Comparison of ENCODE assay signal across 17 mouse cellular contexts in genomic region chr4:128942346-128942745, GRCm38 (mm10). TPM values are rescaled to one million over a fixed set of nuclear protein-coding genes. Genes with fewer than 3 reads are reported as not detected.
A peak's percentile ranks its signal among the peaks of the same experiment; 100 is the strongest.
DNase-seq lines count a peak whose midpoint lies in the region; ATAC-seq and TF ChIP-seq lines count a peak whose summit lies in the region.
"Had no signal": no experiment of that assay in that cellular context is flagged by ENCODE, and none has a peak within 500 bp of the region (broad histone marks: within the 10 kb centered on the region; RNA-seq: fewer than 3 reads in every experiment).

No protein-coding gene starts in this region.

- no peak overlapping the region for H3K4me3 ChIP-seq in heart, adult 2 months
- H3K4me3 ChIP-seq in heart, embryonic 11.5 days (ENCODE audit: low read depth, low read length), result no peak overlapping the region
- H3K4me3 ChIP-seq in liver, postnatal 0 days (ENCODE audit: low read depth, low read length), result no peak overlapping the region
- no peak overlapping the region for H3K4me3 ChIP-seq in E14TG2a.4 (replicated peaks; ENCODE audit: low read length)
- H3K4me3 ChIP-seq in bone marrow, adult 2 months (replicated peaks; ENCODE audit: control insufficient read depth, low read depth, low read length), result no peak overlapping the region
- H3K4me3 ChIP-seq: heart, embryonic 15.5 days; hindbrain, embryonic 13.5 days; kidney, embryonic 15.5 days; megakaryocyte, embryonic 14.5 days; myocyte had no signal

- TF ChIP-seq EP300 in heart, adult 2 months (IDR thresholded peaks at IDR 0.05; ENCODE audit: insufficient read depth, low read depth, low read length), result no peak
- TF ChIP-seq EP300 in liver, postnatal 0 days (IDR thresholded peaks at IDR 0.05; ENCODE audit: low read depth), result no peak

- no peak for TF ChIP-seq POLR2A in heart, adult 2 months (IDR thresholded peaks at IDR 0.05; ENCODE audit: insufficient read depth, low read depth, low read length)
- no peak for TF ChIP-seq POLR2A in bone marrow, adult 2 months (IDR thresholded peaks at IDR 0.05; ENCODE audit: borderline replicate concordance, control insufficient read depth, low read depth, low read length)

- TF ChIP-seq CTCF in heart, adult 2 months (IDR thresholded peaks at IDR 0.05), result peak; percentile 39
- peak; percentile 42 for TF ChIP-seq CTCF in liver, postnatal 0 days (IDR thresholded peaks at IDR 0.05; ENCODE audit: low read depth)
- peak; percentile 67 for TF ChIP-seq CTCF in E14TG2a.4 (conservative IDR thresholded peaks at IDR 0.05; ENCODE audit: low read length)
- TF ChIP-seq CTCF in bone marrow, adult 2 months (IDR thresholded peaks at IDR 0.05; ENCODE audit: control insufficient read depth, insufficient read depth, low read length), result peak; percentile 41

- H3K4me1 ChIP-seq in heart, adult 2 months (ENCODE audit: control insufficient read depth, insufficient read depth, low read length), result no peaks in the 10 kb centered on the region; the same call in 1 of the 2 replicates
- no peaks in the 10 kb centered on the region for H3K4me1 ChIP-seq in heart, embryonic 11.5 days (ENCODE audit: control insufficient read depth, insufficient read depth, low read length)
- H3K4me1 ChIP-seq in liver, postnatal 0 days (ENCODE audit: insufficient read depth), result no peaks in the 10 kb centered on the region
- peaks cover 46% of the 10 kb centered on the region for H3K4me1 ChIP-seq in E14TG2a.4 (replicated peaks; ENCODE audit: low read depth, low read length)
- no peaks in the 10 kb centered on the region; the same call in 1 of the 2 replicates for H3K4me1 ChIP-seq in bone marrow, adult 2 months (ENCODE audit: control insufficient read depth, insufficient read depth, low read length)

- H3K27me3 ChIP-seq in heart, adult 2 months (ENCODE audit: control insufficient read depth, insufficient read depth, low read length), result no peaks in the 10 kb centered on the region
- H3K27me3 ChIP-seq in heart, embryonic 11.5 days (ENCODE audit: control insufficient read depth, insufficient read depth, low read length), result no peaks in the 10 kb centered on the region
- no peaks in the 10 kb centered on the region for H3K27me3 ChIP-seq in liver, postnatal 0 days (ENCODE audit: insufficient read depth, low read length)
- H3K27me3 ChIP-seq in E14TG2a.4 (ENCODE audit: insufficient read depth, low read length), result peaks cover 6% of the 10 kb centered on the region; the same call in 1 of the 2 replicates
- H3K27me3 ChIP-seq: heart, embryonic 15.5 days; hindbrain, embryonic 13.5 days; kidney, embryonic 15.5 days had no signal

- no peak for DNase-seq in heart, adult 2 months
- DNase-seq in liver, postnatal 0 days, result no peak
- no peak for DNase-seq in liver
- no peak for DNase-seq in spleen, postnatal 10 days (ENCODE audit: low spot score in 2 of 2)
- no peak for DNase-seq in spleen, postnatal 14 days (ENCODE audit: low spot score in 2 of 2)
- DNase-seq: cerebellum, adult 11 months; layer of hippocampus, adult 9-11 months; right cerebral cortex, postnatal 14 days had no signal

- no peaks in the 10 kb centered on the region for H3K79me2 ChIP-seq in heart, adult 2 months (replicated peaks; ENCODE audit: control insufficient read depth, insufficient read depth, low read length)

- no peaks in the 10 kb centered on the region for H3K9me3 ChIP-seq in heart, embryonic 11.5 days (replicated peaks; ENCODE audit: control insufficient read depth, low read length)
- H3K9me3 ChIP-seq in liver, postnatal 0 days (ENCODE audit: low read length), result no peaks in the 10 kb centered on the region
- H3K9me3 ChIP-seq in E14TG2a.4 (ENCODE audit: low read length), result no peaks in the 10 kb centered on the region
- H3K9me3 ChIP-seq: heart, embryonic 15.5 days; hindbrain, embryonic 13.5 days; kidney, embryonic 15.5 days had no signal

- ATAC-seq in heart, embryonic 11.5 days (replicated peaks; ENCODE audit: insufficient number of reproducible peaks, low FRiP score, low TSS enrichment), result no peak
- no peak for ATAC-seq in liver, postnatal 0 days
- ATAC-seq: forebrain, embryonic 16.5 days had no signal

- intact Hi-C loops in heart, adult 2 months (cut with DNase I), result no loop called here

- H3K9ac ChIP-seq in heart, adult 2 months (ENCODE audit: low read depth, low read length), result no peak overlapping the region
- no peak overlapping the region for H3K9ac ChIP-seq in heart, embryonic 11.5 days (ENCODE audit: low read depth, low read length)
- no peak overlapping the region for H3K9ac ChIP-seq in liver, postnatal 0 days (replicated peaks)
- H3K9ac ChIP-seq: heart, embryonic 15.5 days; hindbrain, embryonic 13.5 days; kidney, embryonic 15.5 days had no signal

- WGBS in heart, adult 2 months, result 58% methylated on average over 3 of the region's 3 CpGs
- WGBS in heart, embryonic 11.5 days (ENCODE audit: insufficient replicate concordance), result 61% methylated on average over 3 of the region's 3 CpGs
- 46% methylated on average over 3 of the region's 3 CpGs for WGBS in liver, postnatal 0 days (ENCODE audit: insufficient replicate concordance)
- WGBS in bone marrow, adult 2 months, result 63% methylated on average over 3 of the region's 3 CpGs

- no peaks in the 10 kb centered on the region for H3K36me3 ChIP-seq in heart, adult 2 months (ENCODE audit: control insufficient read depth, insufficient read depth, low read length)
- H3K36me3 ChIP-seq in heart, embryonic 11.5 days (ENCODE audit: control insufficient read depth, insufficient read depth, low read length), result no peaks in the 10 kb centered on the region
- no peaks in the 10 kb centered on the region for H3K36me3 ChIP-seq in liver, postnatal 0 days (replicated peaks; ENCODE audit: insufficient read depth, low read length)
- H3K36me3 ChIP-seq in E14TG2a.4 (ENCODE audit: insufficient read depth, low read length), result 0 out of 2 replicates have a peak, but pooled peaks cover 3% of the 10 kb centered on the region
- H3K36me3 ChIP-seq: heart, embryonic 15.5 days; hindbrain, embryonic 13.5 days had no signal

- H3K4me2 ChIP-seq in heart, embryonic 11.5 days, result no peak overlapping the region
- no peak overlapping the region for H3K4me2 ChIP-seq in liver, postnatal 0 days (ENCODE audit: low read depth, low read length)
- H3K4me2 ChIP-seq: heart, embryonic 15.5 days; hindbrain, embryonic 13.5 days; kidney, embryonic 15.5 days had no signal

- H3K27ac ChIP-seq in heart, adult 2 months, result no peak overlapping the region
- no peak overlapping the region for H3K27ac ChIP-seq in heart, embryonic 11.5 days (ENCODE audit: low read depth, low read length)
- H3K27ac ChIP-seq in liver, postnatal 0 days (ENCODE audit: low read depth), result no peak overlapping the region
- H3K27ac ChIP-seq in bone marrow, adult 2 months (ENCODE audit: control insufficient read depth, insufficient read depth, low read depth, low read length, poor library complexity), result no peak overlapping the region
- H3K27ac ChIP-seq: heart, embryonic 15.5 days; hindbrain, embryonic 13.5 days; kidney, embryonic 15.5 days had no signal

RNA-seq across cellular contexts. Expression of gene Azin2, which starts 19.9 kb away (rescaled TPM):
- total RNA-seq in heart, adult 2 months (2021), result 1 to 10 TPM; 2.0 to 3.0 TPM
- 3.2 and 3.7 TPM in 2 replicates for polyA plus RNA-seq in heart, adult 2 months (2012; rRNA removed)
- 4.1 and 4.6 TPM in 2 replicates for polyA plus RNA-seq in heart, embryonic 11.5 days (2014; fragmentation: Nextera tagmentation; extraction: Ambion mirVana)
- polyA plus RNA-seq in liver, postnatal 0 days (2015; fragmentation: Nextera tagmentation; extraction: Ambion mirVana), result 1.6 and 1.8 TPM in 2 replicates
- 2.0 and 2.4 TPM in 2 replicates for polyA plus RNA-seq in bone marrow, adult 2 months (2011; ENCODE audit: insufficient read depth, insufficient read length, low replicate concordance, missing spikeins)

RNA-seq across cellular contexts. Expression of gene Ak2, which starts 49.4 kb away (rescaled TPM):
- total RNA-seq in heart, adult 2 months (2021), result 10 to 100 TPM; 63.1 to 70.5 TPM
- polyA plus RNA-seq in heart, adult 2 months (2012; rRNA removed), result 41.8 and 43.4 TPM in 2 replicates
- 139 and 147 TPM in 2 replicates for polyA plus RNA-seq in heart, embryonic 11.5 days (2014; fragmentation: Nextera tagmentation; extraction: Ambion mirVana)
- 276 and 291 TPM in 2 replicates for polyA plus RNA-seq in liver, postnatal 0 days (2015; fragmentation: Nextera tagmentation; extraction: Ambion mirVana)
- polyA plus RNA-seq in bone marrow, adult 2 months (2011; ENCODE audit: insufficient read depth, insufficient read length, low replicate concordance, missing spikeins), result 72.4 and 118 TPM in 2 replicates

RNA-seq across cellular contexts. Expression of gene Trim62, which starts 59.0 kb away (rescaled TPM):
- 1 to 10 TPM; 1.2 to 1.5 TPM for total RNA-seq in heart, adult 2 months (2021)
- 1.2 and 1.3 TPM in 2 replicates for polyA plus RNA-seq in heart, adult 2 months (2012; rRNA removed)
- 4.4 and 6.2 TPM in 2 replicates for polyA plus RNA-seq in heart, embryonic 11.5 days (2014; fragmentation: Nextera tagmentation; extraction: Ambion mirVana)
- polyA plus RNA-seq in liver, postnatal 0 days (2015; fragmentation: Nextera tagmentation; extraction: Ambion mirVana), result 0.26 and 0.32 TPM in 2 replicates
- 0.52 and 1.0 TPM in 2 replicates for polyA plus RNA-seq in bone marrow, adult 2 months (2011; ENCODE audit: insufficient read depth, insufficient read length, low replicate concordance, missing spikeins)
